Mouse (Mus musculus) MEL (cell line): ENCODE data around the gene Hspb1.

Source experiments
- CHD2 ChIP-seq: IDR thresholded peaks from 2 replicates; pipeline ENCODE4 v1.6.1; 2011; ENCODE audit warnings: low read length, improper control_type of control experiment
- CTCF ChIP-seq, 3 experiments: IDR thresholded peaks in 2 of 3; conservative IDR thresholded peaks in 1 of 3; 2 replicates each; pipeline ENCODE4 v1.5.1; 2011 to 2012; ENCODE audit warnings: low read length in 3 of 3, low read depth in 2 of 3, mild to moderate bottlenecking in 2 of 3, improper control_type of control experiment in 1 of 3, inconsistent platforms in 1 of 3, mixed read lengths in 1 of 3, moderate library complexity in 1 of 3; ENCODE audit not compliant: control insufficient read depth in 1 of 3, insufficient read depth in 1 of 3, poor library complexity in 1 of 3, severe bottlenecking in 1 of 3
- ETS1 ChIP-seq: IDR thresholded peaks from 2 replicates; pipeline ENCODE4 v1.6.1; 2012; ENCODE audit warnings: low read depth, mild to moderate bottlenecking, inconsistent platforms, low read length, improper control_type of control experiment, moderate library complexity
- KAT2A ChIP-seq: conservative IDR thresholded peaks from 2 replicates; pipeline ENCODE4 v1.6.1; 2012; ENCODE audit warnings: low read depth, low read length, improper control_type of control experiment, inconsistent platforms
- MAFK ChIP-seq: IDR thresholded peaks from 2 replicates; pipeline ENCODE4 v1.6.1; 2011; ENCODE audit warnings: low read depth, mild to moderate bottlenecking, low read length, improper control_type of control experiment, borderline replicate concordance
- MAX ChIP-seq: IDR thresholded peaks from 2 replicates; pipeline ENCODE4 v1.6.1; 2011; ENCODE audit warnings: low read length, improper control_type of control experiment
- MAZ ChIP-seq: IDR thresholded peaks from 2 replicates; pipeline ENCODE4 v1.6.1; 2012; ENCODE audit warnings: low read depth, mild to moderate bottlenecking, inconsistent platforms, low read length, improper control_type of control experiment
- MXI1 ChIP-seq: IDR thresholded peaks from 2 replicates; pipeline ENCODE4 v1.6.1; 2011; ENCODE audit warnings: mild to moderate bottlenecking, low read depth, low read length, improper control_type of control experiment
- POLR2A ChIP-seq, 2 experiments: IDR thresholded peaks; 2 replicates each; pipeline ENCODE4 v1.6.1; 2011 to 2012; ENCODE audit warnings: low read length in 2 of 2, mild to moderate bottlenecking in 2 of 2, control low read depth in 1 of 2, improper control_type of control experiment in 1 of 2, low read depth in 1 of 2, moderate library complexity in 1 of 2; ENCODE audit not compliant: control insufficient read depth in 1 of 2, insufficient read depth in 1 of 2, poor library complexity in 1 of 2
- SMC3 ChIP-seq: IDR thresholded peaks from 2 replicates; pipeline ENCODE4 v1.6.1; 2011; ENCODE audit warnings: low read depth, low read length, improper control_type of control experiment
- TBP ChIP-seq: IDR thresholded peaks from 2 replicates; pipeline ENCODE4 v1.8.0; 2011; ENCODE audit warnings: low read depth, low read length, improper control_type of control experiment
- ZC3H11A ChIP-seq: IDR thresholded peaks from 2 replicates; pipeline ENCODE4 v1.6.1; 2012; ENCODE audit warnings: low read depth, mild to moderate bottlenecking, inconsistent platforms, low read length, improper control_type of control experiment
- ZKSCAN1 ChIP-seq: IDR thresholded peaks from 2 replicates; pipeline ENCODE4 v1.6.1; 2012; ENCODE audit warnings: low read depth, mild to moderate bottlenecking, inconsistent platforms, low read length, improper control_type of control experiment, moderate library complexity

DNA sequence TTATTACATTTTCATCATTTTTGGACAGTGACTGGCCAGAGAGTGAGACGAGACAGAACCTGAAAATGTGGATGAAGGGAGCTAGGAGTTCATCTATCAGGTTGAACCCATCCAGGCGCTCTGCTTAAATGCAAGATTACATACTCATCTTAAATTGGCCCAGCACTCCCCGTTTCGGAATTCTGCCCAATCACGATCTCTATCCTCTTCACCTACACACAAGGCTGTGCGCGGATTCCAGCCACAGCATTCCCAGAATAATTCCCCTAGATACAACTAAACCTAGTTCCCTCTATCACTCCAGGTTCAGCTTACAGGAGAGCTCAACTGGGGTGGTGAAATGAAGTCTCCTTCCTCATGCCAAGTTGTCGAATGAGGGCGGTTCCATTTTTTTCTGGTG is 43.8 kb downstream of the Hspb1 start:
- TF ChIP-seq MXI1 (no peak), MAX (no peak), TBP (no peak), CTCF (IDR thresholded peaks at IDR 0.05 in 2 of 3, conservative IDR thresholded peaks at IDR 0.05 in 1 of 3; ENCODE audit: control insufficient read depth in 1 of 3, insufficient read depth in 1 of 3, low read depth in 2 of 3, low read length in 3 of 3, poor library complexity in 1 of 3, severe bottlenecking in 1 of 3) (no peak), POLR2A (IDR thresholded peaks at IDR 0.05; ENCODE audit: control insufficient read depth in 1 of 2, insufficient read depth in 1 of 2, low read depth in 1 of 2, low read length in 2 of 2, poor library complexity in 1 of 2) (no peak; a peak in 1 of 4 replicates), SMC3 (no peak), ETS1 (no peak), MAFK (no peak), MAZ (no peak), CHD2 (no peak), KAT2A (no peak), ZC3H11A (no peak), ZKSCAN1 (no peak)
